Mouse (Mus musculus) stomach, postnatal 0 days (tissue): Measurements from ENCODE around the gene Clrn3.

ENCODE experiments used
- CTCF ChIP-seq: IDR thresholded peaks from 2 replicates; pipeline ENCODE4 v1.5.1; 2016; ENCODE audit warnings: antibody characterized with exemption, low read depth, mild to moderate bottlenecking, moderate library complexity
- EP300 ChIP-seq: optimal IDR thresholded peaks from 2 replicates; pipeline ENCODE3; 2016; ENCODE audit warnings: antibody characterized with exemption

DNA sequence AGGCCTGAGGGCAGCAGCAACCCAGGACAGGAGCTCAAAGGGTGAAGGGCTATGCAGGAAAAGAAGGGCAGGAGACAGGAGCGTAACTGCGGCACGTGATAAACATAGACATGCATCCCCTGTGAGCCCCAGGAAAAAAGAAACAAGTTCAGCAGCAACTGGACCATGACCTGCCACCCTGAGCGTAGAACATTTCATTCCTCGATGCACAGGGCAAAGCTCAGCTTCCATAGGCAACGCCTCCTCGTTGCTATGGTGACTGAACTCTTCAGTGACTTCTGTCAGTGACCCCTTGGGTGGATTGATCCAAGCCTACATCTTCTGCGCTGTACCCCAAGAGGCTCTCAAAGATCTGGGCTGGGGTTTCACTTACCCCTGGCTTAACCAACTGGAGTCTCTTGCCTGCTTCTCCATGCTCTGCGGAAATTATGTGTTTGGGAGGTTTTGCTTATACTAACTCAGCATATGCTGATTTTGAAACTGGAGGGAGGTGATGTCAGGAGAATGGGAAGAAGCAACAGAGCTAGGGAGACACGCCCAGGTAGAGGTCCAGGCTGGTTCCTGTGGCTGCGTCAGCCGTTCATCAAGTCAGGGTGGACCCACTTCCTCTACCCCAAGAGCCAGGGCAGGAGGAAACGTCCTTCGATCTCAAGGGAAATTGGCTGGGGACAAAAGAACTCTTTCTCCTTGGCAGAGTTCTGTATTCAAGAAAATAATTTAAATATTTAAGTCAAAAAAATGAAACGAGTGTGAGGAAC, 6.5 kb downstream of the Clrn3 start:
- TF ChIP-seq CTCF = no peak
- TF ChIP-seq EP300 = no peak
